Comparison of ENCODE assay signal across 26 mouse cellular contexts in genomic region chr1:134558511-134558910, GRCm38 (mm10). TPM values are rescaled to one million over a fixed set of nuclear protein-coding genes. Genes with fewer than 3 reads are reported as not detected.
DNase-seq lines count a peak whose midpoint lies in the region; ATAC-seq lines count a peak whose summit lies in the region.
"Had no signal": no experiment of that assay in that cellular context is flagged by ENCODE, and none has a peak within 500 bp of the region (broad histone marks: within the 10 kb centered on the region; RNA-seq: fewer than 3 reads in every experiment).

No protein-coding gene starts in this region.

- WGBS in midbrain, embryonic 11.5 days: 24% methylated on average over 5 of the region's 5 CpGs
- WGBS in midbrain, embryonic 16.5 days: 26% methylated on average over 5 of the region's 5 CpGs

- H3K27me3 ChIP-seq in midbrain, embryonic 11.5 days (ENCODE audit: control insufficient read depth, insufficient read depth, low read length): peaks cover 4% of the 10 kb centered on the region; the same call in 1 of the 2 replicates
- no peaks in the 10 kb centered on the region for H3K27me3 ChIP-seq in midbrain, embryonic 16.5 days (ENCODE audit: control insufficient read depth, insufficient read depth, low read depth, low read length)
- H3K27me3 ChIP-seq: embryonic facial prominence, embryonic 13.5 days; embryonic facial prominence, embryonic 15.5 days; forebrain, embryonic 13.5 days had no signal

- ATAC-seq in midbrain, embryonic 11.5 days (ENCODE audit: low FRiP score): no peak
- ATAC-seq in midbrain, embryonic 16.5 days: no peak
- ATAC-seq: forebrain, embryonic 13.5 days; forebrain, embryonic 15.5 days had no signal

- H3K9ac ChIP-seq in midbrain, embryonic 11.5 days (ENCODE audit: low read length): no peak overlapping the region
- no peak overlapping the region for H3K9ac ChIP-seq in midbrain, embryonic 16.5 days (ENCODE audit: low read depth, low read length)
- H3K9ac ChIP-seq: embryonic facial prominence, embryonic 13.5 days; embryonic facial prominence, embryonic 15.5 days; forebrain, embryonic 13.5 days; forebrain, embryonic 15.5 days had no signal

- peaks cover 15% of the 10 kb centered on the region for H3K4me1 ChIP-seq in midbrain, embryonic 11.5 days (ENCODE audit: control insufficient read depth, insufficient read depth, low read length)
- peaks cover 22% of the 10 kb centered on the region for H3K4me1 ChIP-seq in midbrain, embryonic 16.5 days (ENCODE audit: control insufficient read depth, insufficient read depth, low read length)

- no peak overlapping the region for H3K27ac ChIP-seq in midbrain, embryonic 11.5 days (ENCODE audit: low read depth, low read length)
- no peak overlapping the region for H3K27ac ChIP-seq in midbrain, embryonic 16.5 days (ENCODE audit: low read length)
- H3K27ac ChIP-seq: embryonic facial prominence, embryonic 13.5 days; embryonic facial prominence, embryonic 15.5 days; forebrain, embryonic 13.5 days; forebrain, embryonic 15.5 days had no signal

- H3K4me2 ChIP-seq in midbrain, embryonic 11.5 days: no peak overlapping the region
- H3K4me2 ChIP-seq in midbrain, embryonic 16.5 days (ENCODE audit: low read length): no peak overlapping the region
- H3K4me2 ChIP-seq: embryonic facial prominence, embryonic 13.5 days; embryonic facial prominence, embryonic 15.5 days; forebrain, embryonic 13.5 days; forebrain, embryonic 15.5 days had no signal

- DNase-seq in midbrain, embryonic 11.5 days (ENCODE audit: low spot score, missing footprints): peak; percentile 49
- DNase-seq in retina, adult 2 months (ENCODE audit: low read depth, low spot score): peak; percentile 65
- DNase-seq in retina, embryonic 14.5 days (ENCODE audit: low spot score): peak; percentile 20
- DNase-seq in left cerebral cortex, postnatal 10 days (ENCODE audit: extremely low spot score in 1 of 2, low spot score in 2 of 2): no peak
- no peak for DNase-seq in urinary bladder, postnatal 25 days (ENCODE audit: low spot score)
- DNase-seq: adrenal gland, adult 2 months; adrenal gland, postnatal 10 days; adrenal gland, postnatal 25 days; cerebellum, adult 11 months; cerebellum, adult 18-20 months; cerebellum, adult 8-10 months; cerebellum, adult 9-11 months; cerebellum, postnatal 14 days; cerebellum, postnatal 36 days; embryo, embryonic 11 days had no signal

- intact Hi-C loops in left cerebral cortex, postnatal 10 days (cut with DNase I): no loop called here

- no peak overlapping the region for H3K4me3 ChIP-seq in midbrain, embryonic 11.5 days (ENCODE audit: low read depth, low read length)
- no peak overlapping the region for H3K4me3 ChIP-seq in midbrain, embryonic 16.5 days (ENCODE audit: low read depth, low read length)
- H3K4me3 ChIP-seq: embryonic facial prominence, embryonic 13.5 days; embryonic facial prominence, embryonic 15.5 days; erythroblast, embryonic 14.5 days; forebrain, embryonic 13.5 days; forebrain, embryonic 15.5 days had no signal

- no peaks in the 10 kb centered on the region for H3K9me3 ChIP-seq in midbrain, embryonic 11.5 days (ENCODE audit: control insufficient read depth, low read length)
- H3K9me3 ChIP-seq in midbrain, embryonic 16.5 days (replicated peaks; ENCODE audit: control insufficient read depth, low read length, poor library complexity, severe bottlenecking): no peaks in the 10 kb centered on the region
- H3K9me3 ChIP-seq: embryonic facial prominence, embryonic 13.5 days; embryonic facial prominence, embryonic 15.5 days; forebrain, embryonic 13.5 days; forebrain, embryonic 15.5 days had no signal

- H3K36me3 ChIP-seq in midbrain, embryonic 11.5 days (ENCODE audit: control insufficient read depth, insufficient read depth, low read length): no peaks in the 10 kb centered on the region
- no peaks in the 10 kb centered on the region for H3K36me3 ChIP-seq in midbrain, embryonic 16.5 days (ENCODE audit: control insufficient read depth, insufficient read depth, low read length)
- H3K36me3 ChIP-seq: embryonic facial prominence, embryonic 13.5 days; embryonic facial prominence, embryonic 15.5 days; forebrain, embryonic 15.5 days had no signal

RNA-seq across cellular contexts. Expression of gene Kdm5b, which starts 1.5 kb away (rescaled TPM):
- 74.0 and 85.3 TPM in 2 replicates for polyA plus RNA-seq in midbrain, embryonic 11.5 days (2014; fragmentation: Nextera tagmentation; extraction: Ambion mirVana)
- 66.5 and 78.9 TPM in 2 replicates for polyA plus RNA-seq in midbrain, embryonic 16.5 days (2015; fragmentation: Nextera tagmentation; extraction: Ambion mirVana)
- total RNA-seq in left cerebral cortex, postnatal 10 days (2021): 10 to 100 TPM; 63.8 to 66.6 TPM

RNA-seq across cellular contexts. Expression of gene Mgat4e, which starts 9.0 kb away (rescaled TPM):
- polyA plus RNA-seq in midbrain, embryonic 11.5 days (2014; fragmentation: Nextera tagmentation; extraction: Ambion mirVana): not detected in 2 replicates
- polyA plus RNA-seq in midbrain, embryonic 16.5 days (2015; fragmentation: Nextera tagmentation; extraction: Ambion mirVana): not detected in 2 replicates
- under 1 TPM in 1 of 2 experiments, not detected in 1; 0.24 TPM for total RNA-seq in left cerebral cortex, postnatal 10 days (2021)
- total RNA-seq: adrenal gland, adult 2 months; adrenal gland, postnatal 10 days; adrenal gland, postnatal 25 days; adrenal gland, postnatal 4 days; common myeloid progenitor, adult 5-6 weeks had no signal
- polyA plus RNA-seq: adrenal gland, adult 2 months; C2C12; embryonic facial prominence, embryonic 11.5 days; embryonic facial prominence, embryonic 13.5 days; embryonic facial prominence, embryonic 15.5 days; erythroblast, embryonic 14.5 days; forebrain, embryonic 11.5 days; forebrain, embryonic 13.5 days; forebrain, embryonic 15.5 days had no signal

Comparison
In these comparisons a context has a peak if more than half of its experiments do, and no peak if none do; other contexts are left out.
1. DNase-seq: peak in midbrain, embryonic 11.5 days (single experiment), retina, adult 2 months (single experiment) and retina, embryonic 14.5 days (single experiment); none in left cerebral cortex, postnatal 10 days (0 of 2) and urinary bladder, postnatal 25 days (single experiment).